Mouse (Mus musculus): ENCODE results near the gene Akirin2. TPM values are rescaled to one million over a fixed set of nuclear protein-coding genes. Genes with fewer than 3 reads are reported as not detected.

The Akirin2 gene
- polyA plus RNA-seq, 1 experiment from 2014 or later, result 56.5 TPM

DNA sequence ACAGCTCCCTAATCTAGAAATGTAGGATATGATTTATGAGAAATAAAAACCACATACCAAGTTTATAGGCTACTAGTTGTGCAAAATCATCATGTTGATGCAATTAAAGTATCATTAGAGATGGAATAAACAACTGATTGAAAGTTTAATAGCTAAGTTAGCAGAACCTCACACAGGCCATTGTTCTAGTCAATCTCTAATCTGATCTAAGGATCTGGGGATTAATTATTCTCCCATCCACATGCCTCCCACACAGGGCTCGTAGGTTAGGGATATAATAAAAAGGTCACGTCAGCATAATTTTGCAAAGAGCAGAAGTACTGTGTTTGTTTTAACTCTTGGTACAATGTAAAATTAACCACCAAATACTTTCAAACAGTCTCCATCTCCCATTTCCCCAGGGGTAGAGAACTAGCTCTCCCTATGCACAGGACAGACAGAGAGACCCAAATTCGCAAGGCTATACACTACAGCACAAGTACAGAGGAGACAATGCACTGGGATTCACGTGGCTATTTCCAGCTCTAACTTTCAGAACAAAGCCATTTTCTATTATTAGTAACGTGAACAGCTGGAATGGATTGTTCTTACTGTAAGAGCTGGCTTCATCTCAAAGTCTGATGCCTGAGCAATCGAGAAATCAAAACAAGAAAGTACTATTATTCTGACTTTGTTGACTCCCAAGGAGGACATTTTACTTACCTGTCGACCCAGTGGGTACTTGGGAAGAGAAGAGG lies 34.3 kb downstream of the Akirin2 start:
- Histone ChIP-seq H3K9me3 (replicated peaks) (no peaks in the 10 kb centered on the region), H3K4me2 (replicated peaks) (no peak overlapping the region), H3K27me3 (no peaks in the 10 kb centered on the region), H3K4me3 (replicated peaks) (no peak overlapping the region), H3K4me1 (no peaks in the 10 kb centered on the region), H3K9ac (no peak overlapping the region), H3K36me3 (peaks cover 42% of the 10 kb centered on the region), H3K27ac (replicated peaks) (no peak overlapping the region)
- no peak for ATAC-seq (ENCODE audit: insufficient number of reproducible peaks, low FRiP score, low TSS enrichment, low read depth)
- WGBS, result 56% methylated on average over 7 of the region's 7 CpGs

- 95% methylated on average over 6 of the region's 6 CpGs for WGBS
- Histone ChIP-seq H3K4me2 (replicated peaks) (no peak overlapping the region), H3K36me3 (peaks cover 46% of the 10 kb centered on the region), H3K9ac (no peak overlapping the region), H3K4me3 (replicated peaks) (no peak overlapping the region), H3K27me3 (no peaks in the 10 kb centered on the region), H3K27ac (replicated peaks) (no peak overlapping the region), H3K9me3 (replicated peaks) (no peaks in the 10 kb centered on the region), H3K4me1 (no peaks in the 10 kb centered on the region)
- ATAC-seq (ENCODE audit: insufficient number of reproducible peaks, low FRiP score, low TSS enrichment, low read depth), result no peak
These were observed 52.4 kb downstream of the Akirin2 start for GRCm38 (mm10) chr4:34603123-34603522.

- no peak overlapping the region for H3K9ac ChIP-seq
- no peak overlapping the region for H3K4me2 ChIP-seq (replicated peaks)
- 96% methylated on average over 10 of the region's 10 CpGs for WGBS
- H3K27ac ChIP-seq (replicated peaks), result no peak overlapping the region
- H3K4me1 ChIP-seq, result no peaks in the 10 kb centered on the region
- H3K36me3 ChIP-seq, result peaks cover 44% of the 10 kb centered on the region
- H3K9me3 ChIP-seq (replicated peaks), result no peaks in the 10 kb centered on the region
- no peaks in the 10 kb centered on the region for H3K27me3 ChIP-seq
- no peak overlapping the region for H3K4me3 ChIP-seq (replicated peaks)
- ATAC-seq (ENCODE audit: insufficient number of reproducible peaks, low FRiP score, low TSS enrichment, low read depth), result no peak
These were observed 55.9 kb downstream of the Akirin2 start for GRCm38 (mm10) chr4:34606658-34607057.

GRCm38 (mm10) chr4:34613571-34614145 lies 62.9 kb downstream of the Akirin2 start:
- Histone ChIP-seq H3K27me3 (no peaks in the 10 kb centered on the region), H3K9ac (peak overlapping the region; percentile 92), H3K4me2 (replicated peaks) (peak overlapping the region; percentile 81), H3K4me3 (replicated peaks) (peak overlapping the region; percentile 89), H3K9me3 (replicated peaks) (no peaks in the 10 kb centered on the region), H3K27ac (replicated peaks) (peak overlapping the region; percentile 93; the same call in 1 of the 2 replicates), H3K4me1 (peaks cover 25% of the 10 kb centered on the region), H3K36me3 (peaks cover 11% of the 10 kb centered on the region; the same call in 1 of the 2 replicates)
- 49% methylated on average over 6 of the region's 6 CpGs for WGBS
- ATAC-seq (ENCODE audit: insufficient number of reproducible peaks, low FRiP score, low TSS enrichment, low read depth), result no peak

DNA sequence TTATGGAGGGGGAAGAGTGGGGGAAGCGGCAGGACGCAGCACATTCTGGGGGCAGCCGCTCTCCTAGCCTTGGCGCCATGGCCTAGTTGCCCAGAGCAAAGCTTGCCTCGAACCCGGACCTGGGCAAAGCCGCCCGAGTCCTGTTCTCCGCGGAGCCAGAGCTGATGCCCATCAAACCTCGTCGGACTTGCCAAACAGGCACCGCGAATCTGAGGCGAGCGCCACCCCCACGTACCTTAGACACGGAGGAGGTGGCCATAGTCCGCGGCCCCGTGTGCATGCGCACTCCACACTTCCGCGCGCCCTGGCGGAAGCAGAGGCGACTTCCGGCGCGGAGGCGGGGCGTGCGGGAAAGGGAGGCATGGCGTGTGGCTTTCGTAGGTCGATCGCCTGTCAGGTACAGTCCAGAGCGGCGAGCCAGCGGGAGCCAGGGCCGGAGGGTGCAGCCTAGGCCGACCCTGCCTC lies 63.9 kb downstream of the Akirin2 start, which contains the start of the genes Orc3 and Rars2:
Orc3 (minus strand) TSS at position 315 of the 465 bp plus-strand sequence.
Rars2 (plus strand) TSS at position 328 of the 465 bp plus-strand sequence.
- H3K4me3 ChIP-seq (replicated peaks), result peak within 1 kb of the TSS; percentile 89
- peak; percentile 97 for ATAC-seq (ENCODE audit: insufficient number of reproducible peaks, low FRiP score, low TSS enrichment, low read depth)
- H3K27ac ChIP-seq (replicated peaks), result peak within 1 kb of the TSS; percentile 93
- H3K9me3 ChIP-seq (replicated peaks), result no peaks in the 10 kb centered on the region
- H3K36me3 ChIP-seq, result 0 out of 2 replicates have a peak, but pooled peaks cover 3% of the 10 kb centered on the region
- H3K4me2 ChIP-seq (replicated peaks), result peak within 1 kb of the TSS; percentile 81
- peak within 1 kb of the TSS; percentile 92 for H3K9ac ChIP-seq
- under 1% methylated on average over 42 of the region's 42 CpGs for WGBS
- peaks cover 25% of the 10 kb centered on the region for H3K4me1 ChIP-seq
- H3K27me3 ChIP-seq, result no peaks in the 10 kb centered on the region

DNA sequence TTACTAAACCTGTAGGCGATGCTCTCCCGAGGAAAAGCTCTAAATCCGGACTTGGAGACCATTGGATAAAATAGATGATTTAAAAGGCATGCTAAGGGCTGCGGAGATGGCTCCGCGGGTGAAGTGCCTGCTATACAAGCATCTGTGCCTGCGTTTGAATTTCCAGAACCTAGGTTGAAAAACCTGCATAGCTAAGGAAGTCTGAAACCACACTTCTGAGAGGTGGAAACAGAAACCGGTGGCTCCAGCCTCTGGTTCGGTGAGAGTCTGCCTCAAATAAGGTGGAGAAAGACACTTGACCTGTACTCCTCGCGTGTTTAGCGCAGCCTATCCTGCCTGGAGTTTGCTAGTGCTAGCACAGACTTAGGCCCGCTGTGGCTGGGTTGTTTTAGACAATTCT lies 64.6 kb downstream of the Akirin2 start:
- Histone ChIP-seq H3K9ac (peak overlapping the region; percentile 92), H3K4me1 (peaks cover 25% of the 10 kb centered on the region), H3K4me2 (replicated peaks) (peak overlapping the region; percentile 81), H3K27me3 (no peaks in the 10 kb centered on the region), H3K27ac (replicated peaks) (peak overlapping the region; percentile 93), H3K36me3 (no peaks in the 10 kb centered on the region), H3K9me3 (replicated peaks) (no peaks in the 10 kb centered on the region), H3K4me3 (replicated peaks) (peak overlapping the region; percentile 89)
- ATAC-seq (ENCODE audit: insufficient number of reproducible peaks, low FRiP score, low TSS enrichment, low read depth), result no peak
- 2% methylated on average over 13 of the region's 13 CpGs for WGBS

GRCm38 (mm10) chr4:34616146-34616545 lies 65.4 kb downstream of the Akirin2 start:
- Histone ChIP-seq H3K4me2 (replicated peaks) (peak overlapping the region; percentile 81), H3K9ac (no peak overlapping the region), H3K27me3 (no peaks in the 10 kb centered on the region), H3K9me3 (replicated peaks) (no peaks in the 10 kb centered on the region), H3K4me1 (peaks cover 25% of the 10 kb centered on the region), H3K4me3 (replicated peaks) (peak overlapping the region; percentile 89), H3K27ac (replicated peaks) (no peak overlapping the region), H3K36me3 (no peaks in the 10 kb centered on the region)
- ATAC-seq (ENCODE audit: insufficient number of reproducible peaks, low FRiP score, low TSS enrichment, low read depth), result no peak
- WGBS, result 71% methylated on average over 8 of the region's 8 CpGs

Other genes with a start within 250 kb of the Akirin2 start
- gene Orc3, start 64.0 kb downstream of the Akirin2 start, polyA plus RNA-seq (2015; fragmentation: Nextera tagmentation; extraction: Ambion mirVana), result 72.8 and 75.4 TPM in 2 replicates
- gene Rars2, start 64.0 kb downstream of the Akirin2 start, polyA plus RNA-seq (2015; fragmentation: Nextera tagmentation; extraction: Ambion mirVana), result 53.6 and 60.7 TPM in 2 replicates
- gene Slc35a1, start 136.5 kb downstream of the Akirin2 start, polyA plus RNA-seq (2015; fragmentation: Nextera tagmentation; extraction: Ambion mirVana), result 47.7 TPM in 2 replicates
- 9.5 and 20.1 TPM in 2 replicates for gene Cfap206, start 179.3 kb downstream of the Akirin2 start, polyA plus RNA-seq (2015; fragmentation: Nextera tagmentation; extraction: Ambion mirVana)
- gene Gm136, start 205.3 kb downstream of the Akirin2 start, polyA plus RNA-seq (2015; fragmentation: Nextera tagmentation; extraction: Ambion mirVana), result not detected in 2 replicates
- 47.1 and 52.0 TPM in 2 replicates for gene Smim8, start 227.5 kb downstream of the Akirin2 start, polyA plus RNA-seq (2015; fragmentation: Nextera tagmentation; extraction: Ambion mirVana)